Mouse (Mus musculus): ENCODE data around the gene Fxyd4. TPM values are rescaled to one million over a fixed set of nuclear protein-coding genes. Genes with fewer than 3 reads are reported as not detected.

Fxyd4 gene
- polyA plus RNA-seq, 1 experiment, result 0.41 TPM

- TF ChIP-seq POLR2A (IDR thresholded peaks at IDR 0.05; ENCODE audit: borderline replicate concordance, extremely low read depth, low read depth, low read length), result no peak
- TF ChIP-seq CTCF (IDR thresholded peaks at IDR 0.05; ENCODE audit: insufficient read depth, low read length), result peak; percentile 55
- H3K4me1 ChIP-seq (ENCODE audit: control insufficient read depth, insufficient read depth, low read length), result peaks cover 17% of the 10 kb centered on the region
- no peak for DNase-seq
- 32% methylated on average over 3 of the region's 3 CpGs for WGBS
- no peak overlapping the region for H3K4me3 ChIP-seq (replicated peaks; ENCODE audit: extremely low read depth, low read depth, low read length)
Observed at GRCm38 (mm10) chr6:117920659-117921640, 16.5 kb downstream of the Fxyd4 start.

GRCm38 (mm10) chr6:117918043-117918442 lies 19.4 kb downstream of the Fxyd4 start:
- Histone ChIP-seq H3K4me3 (replicated peaks; ENCODE audit: extremely low read depth, low read depth, low read length) (peak overlapping the region; percentile 68), H3K4me1 (ENCODE audit: control insufficient read depth, insufficient read depth, low read length) (peaks cover 21% of the 10 kb centered on the region)
- 8% methylated on average over 5 of the region's 5 CpGs for WGBS
- DNase-seq, result no peak
- TF ChIP-seq CTCF (IDR thresholded peaks at IDR 0.05; ENCODE audit: insufficient read depth, low read length), result no peak
- TF ChIP-seq POLR2A (IDR thresholded peaks at IDR 0.05; ENCODE audit: borderline replicate concordance, extremely low read depth, low read depth, low read length), result no peak

- TF ChIP-seq CTCF (IDR thresholded peaks at IDR 0.05; ENCODE audit: insufficient read depth, low read length) (no peak), POLR2A (IDR thresholded peaks at IDR 0.05; ENCODE audit: borderline replicate concordance, extremely low read depth, low read depth, low read length) (no peak)
- H3K4me3 ChIP-seq (replicated peaks; ENCODE audit: extremely low read depth, low read depth, low read length), result peak overlapping the region; percentile 63
- WGBS, result under 1% methylated on average over 21 of the region's 21 CpGs
- H3K4me1 ChIP-seq (ENCODE audit: control insufficient read depth, insufficient read depth, low read length), result peaks cover 21% of the 10 kb centered on the region
- peak; percentile 66 for DNase-seq
Observed at GRCm38 (mm10) chr6:117917576-117917975, 19.9 kb downstream of the Fxyd4 start.

GRCm38 (mm10) chr6:117916737-117917426 lies 20.6 kb downstream of the Fxyd4 start:
- no peak for TF ChIP-seq CTCF (IDR thresholded peaks at IDR 0.05; ENCODE audit: insufficient read depth, low read length)
- TF ChIP-seq POLR2A (IDR thresholded peaks at IDR 0.05; ENCODE audit: borderline replicate concordance, extremely low read depth, low read depth, low read length), result peak; percentile 61; the same call in 1 of the 2 replicates
- under 1% methylated on average over 62 of the region's 62 CpGs for WGBS
- Histone ChIP-seq H3K4me3 (replicated peaks; ENCODE audit: extremely low read depth, low read depth, low read length) (peak overlapping the region; percentile 92), H3K4me1 (ENCODE audit: control insufficient read depth, insufficient read depth, low read length) (peaks cover 21% of the 10 kb centered on the region)
- DNase-seq, result peak; percentile 89

GRCm38 (mm10) chr6:117916205-117916736 lies 21.2 kb downstream of the Fxyd4 start:
- TF ChIP-seq POLR2A (IDR thresholded peaks at IDR 0.05; ENCODE audit: borderline replicate concordance, extremely low read depth, low read depth, low read length) (no peak), CTCF (IDR thresholded peaks at IDR 0.05; ENCODE audit: insufficient read depth, low read length) (no peak)
- peak overlapping the region; percentile 92 for H3K4me3 ChIP-seq (replicated peaks; ENCODE audit: extremely low read depth, low read depth, low read length)
- H3K4me1 ChIP-seq (ENCODE audit: control insufficient read depth, insufficient read depth, low read length), result peaks cover 21% of the 10 kb centered on the region
- no peak for DNase-seq
- 2% methylated on average over 12 of the region's 12 CpGs for WGBS

GRCm38 (mm10) chr6:117914541-117914940 lies 23.0 kb downstream of the Fxyd4 start:
- DNase-seq, result no peak
- no peak for TF ChIP-seq CTCF (IDR thresholded peaks at IDR 0.05; ENCODE audit: insufficient read depth, low read length)
- no peak for TF ChIP-seq POLR2A (IDR thresholded peaks at IDR 0.05; ENCODE audit: borderline replicate concordance, extremely low read depth, low read depth, low read length)
- Histone ChIP-seq H3K4me1 (ENCODE audit: control insufficient read depth, insufficient read depth, low read length) (peaks cover 19% of the 10 kb centered on the region), H3K4me3 (replicated peaks; ENCODE audit: extremely low read depth, low read depth, low read length) (no peak overlapping the region)

- Histone ChIP-seq H3K4me3 (replicated peaks; ENCODE audit: extremely low read depth, low read depth, low read length) (no peak overlapping the region), H3K4me1 (ENCODE audit: control insufficient read depth, insufficient read depth, low read length) (peaks cover 9% of the 10 kb centered on the region)
- WGBS, result 72% methylated on average over 6 of the region's 6 CpGs
- TF ChIP-seq CTCF (IDR thresholded peaks at IDR 0.05; ENCODE audit: insufficient read depth, low read length), result no peak
- no peak for TF ChIP-seq POLR2A (IDR thresholded peaks at IDR 0.05; ENCODE audit: borderline replicate concordance, extremely low read depth, low read depth, low read length)
- DNase-seq, result no peak
Observed at GRCm38 (mm10) chr6:117910120-117910661, 27.3 kb downstream of the Fxyd4 start.

GRCm38 (mm10) chr6:117908424-117908900 lies 29.0 kb downstream of the Fxyd4 start:
- WGBS, result 1% methylated on average over 14 of the region's 14 CpGs
- DNase-seq, result no peak

GRCm38 (mm10) chr6:117907979-117908355 lies 29.5 kb downstream of the Fxyd4 start:
- under 1% methylated on average over 26 of the region's 26 CpGs for WGBS
- peak overlapping the region; percentile 99 for H3K4me3 ChIP-seq (replicated peaks; ENCODE audit: extremely low read depth, low read depth, low read length)
- DNase-seq, result no peak
- peaks cover 6% of the 10 kb centered on the region for H3K4me1 ChIP-seq (ENCODE audit: control insufficient read depth, insufficient read depth, low read length)
- TF ChIP-seq POLR2A (IDR thresholded peaks at IDR 0.05; ENCODE audit: borderline replicate concordance, extremely low read depth, low read depth, low read length), result no peak
- no peak for TF ChIP-seq CTCF (IDR thresholded peaks at IDR 0.05; ENCODE audit: insufficient read depth, low read length)

More at GRCm38 (mm10) chr6:117908424-117908900, 29.0 kb downstream of the Fxyd4 start:
- Histone ChIP-seq H3K4me1 (ENCODE audit: control insufficient read depth, insufficient read depth, low read length) (peaks cover 6% of the 10 kb centered on the region), H3K4me3 (replicated peaks; ENCODE audit: extremely low read depth, low read depth, low read length) (peak overlapping the region; percentile 99)
- TF ChIP-seq POLR2A (IDR thresholded peaks at IDR 0.05; ENCODE audit: borderline replicate concordance, extremely low read depth, low read depth, low read length), result no peak
- TF ChIP-seq CTCF (IDR thresholded peaks at IDR 0.05; ENCODE audit: insufficient read depth, low read length), result no peak

Measured in lung, adult 2 months (tissue).